Mouse (Mus musculus) bone marrow, adult 2 months (tissue): ENCODE results near the gene 4930578G10Rik.

Experiments
- CTCF ChIP-seq: fragments of 200-500 bp; IDR thresholded peaks from 2 replicates; pipeline ENCODE4 v1.5.1; 2011; ENCODE audit warnings: low read length, control low read depth; ENCODE audit not compliant: control insufficient read depth, insufficient read depth
- POLR2A ChIP-seq: fragments of 200-500 bp; IDR thresholded peaks from 2 replicates; pipeline ENCODE4 v1.6.1; 2011; ENCODE audit warnings: low read depth, mild to moderate bottlenecking, control low read depth, low read length, borderline replicate concordance; ENCODE audit not compliant: control insufficient read depth

GRCm38 (mm10) chr4:42872746-42873435, 137.5 kb downstream of the 4930578G10Rik start:
- TF ChIP-seq POLR2A (no peak), CTCF (no peak)
